Mouse (Mus musculus) testis, adult 2 months (tissue): ENCODE data around the gene Plp2. TPM values are rescaled to one million over a fixed set of nuclear protein-coding genes. Genes with fewer than 3 reads are reported as not detected.

Experiments used
- H3K27ac ChIP-seq: fragments of 200-500 bp; 2 replicates; pipeline ENCODE4 v1.5.1; 2012; ENCODE audit warnings: low read depth, low read length; ENCODE audit not compliant: control insufficient read depth, insufficient read depth
- H3K27me3 ChIP-seq: fragments of 200-500 bp; 2 replicates; pipeline ENCODE4 v1.6.1; 2012; ENCODE audit warnings: mild to moderate bottlenecking, low read length, moderate library complexity; ENCODE audit not compliant: control insufficient read depth, insufficient read depth
- H3K36me3 ChIP-seq: fragments of 200-500 bp; 2 replicates; pipeline ENCODE4 v1.6.1; 2012; ENCODE audit warnings: mild to moderate bottlenecking, low read length; ENCODE audit not compliant: control insufficient read depth, insufficient read depth
- H3K4me1 ChIP-seq: fragments of 200-500 bp; 2 replicates; pipeline ENCODE4 v1.6.1; 2012; ENCODE audit warnings: low read length; ENCODE audit not compliant: control insufficient read depth, insufficient read depth
- H3K4me3 ChIP-seq: fragments of 200-500 bp; 2 replicates; pipeline ENCODE4 v1.5.1; 2012; ENCODE audit warnings: low read depth, mild to moderate bottlenecking, low read length, moderate library complexity, mixed read lengths; ENCODE audit not compliant: control insufficient read depth
- CTCF ChIP-seq: fragments of 200-500 bp; IDR thresholded peaks from 2 replicates; pipeline ENCODE4 v1.5.1; 2012; ENCODE audit warnings: low read depth, mild to moderate bottlenecking, inconsistent platforms, low read length, moderate library complexity; ENCODE audit not compliant: control insufficient read depth, insufficient read depth, insufficient replicate concordance
- POLR2A ChIP-seq: fragments of 200-500 bp; IDR thresholded peaks from 2 replicates; pipeline ENCODE4 v1.6.1; 2012; ENCODE audit warnings: low read depth, mild to moderate bottlenecking, inconsistent platforms, low read length, moderate library complexity; ENCODE audit not compliant: control insufficient read depth
- polyA plus RNA-seq: library from polyadenylated mRNA; depleted of rRNA; stranded (reverse); fragments of >200 nt; gene quantifications from 2 replicates; pipeline ENCODE4 v1.2.3, GENCODE M21; 2012; rRNA removed

The Plp2 gene
- polyA plus RNA-seq, 1 experiment = 6.2 TPM

DNA sequence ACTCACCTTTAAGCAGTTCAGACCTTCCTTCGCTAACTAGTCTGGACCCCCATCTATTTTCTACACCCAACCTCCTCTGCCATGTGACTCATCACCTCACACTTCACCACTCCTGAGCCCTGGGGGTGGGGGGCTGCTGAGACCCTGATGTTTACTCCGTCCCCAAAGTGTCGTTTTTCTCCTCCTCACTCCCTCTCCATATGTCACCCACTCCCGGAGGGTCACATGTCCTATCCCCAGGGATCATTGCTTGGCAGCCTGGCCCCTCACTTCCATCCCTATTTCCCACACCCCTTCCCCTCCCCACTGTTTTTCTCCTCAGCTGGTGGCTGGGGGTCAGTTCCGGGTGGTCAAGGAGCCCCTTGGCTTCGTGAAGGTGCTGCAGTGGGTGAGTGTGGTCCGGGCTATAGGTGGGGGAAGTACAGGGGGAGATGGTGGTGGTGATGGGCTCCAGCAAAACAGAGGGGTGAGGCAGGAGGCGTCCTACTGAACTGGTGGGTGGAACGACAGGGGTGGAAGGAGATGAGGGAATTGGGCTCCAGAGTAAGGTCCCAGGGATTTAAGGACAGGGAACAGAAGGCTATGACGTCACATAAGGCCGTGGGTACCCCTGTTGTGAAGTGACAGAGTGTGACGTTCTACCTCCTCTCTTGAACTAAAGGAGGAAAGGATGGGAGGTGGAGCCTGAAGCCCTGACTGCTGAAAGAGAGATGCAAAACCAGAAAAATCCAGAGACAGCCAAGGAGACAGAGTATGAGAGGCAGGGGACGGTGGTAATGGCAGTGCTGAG, 31.5 kb downstream of the Plp2 start:
- Histone ChIP-seq H3K4me3 (no peak overlapping the region), H3K4me1 (peaks cover 3% of the 10 kb centered on the region), H3K36me3 (no peaks in the 10 kb centered on the region), H3K27me3 (no peaks in the 10 kb centered on the region), H3K27ac (no peak overlapping the region)
- TF ChIP-seq CTCF = no peak
- no peak for TF ChIP-seq POLR2A

GRCm38 (mm10) chrX:7638401-7639091, 32.6 kb downstream of the Plp2 start, which contains the start of gene Syp:
TSS of gene Syp (plus strand) at chrX:7638471.
- Histone ChIP-seq H3K27ac (no peak within 1 kb of the TSS), H3K27me3 (no peaks in the 10 kb centered on the region), H3K4me3 (peak within 1 kb of the TSS; percentile 29), H3K4me1 (peaks cover 3% of the 10 kb centered on the region), H3K36me3 (no peaks in the 10 kb centered on the region)
- TF ChIP-seq CTCF = no peak

DNA sequence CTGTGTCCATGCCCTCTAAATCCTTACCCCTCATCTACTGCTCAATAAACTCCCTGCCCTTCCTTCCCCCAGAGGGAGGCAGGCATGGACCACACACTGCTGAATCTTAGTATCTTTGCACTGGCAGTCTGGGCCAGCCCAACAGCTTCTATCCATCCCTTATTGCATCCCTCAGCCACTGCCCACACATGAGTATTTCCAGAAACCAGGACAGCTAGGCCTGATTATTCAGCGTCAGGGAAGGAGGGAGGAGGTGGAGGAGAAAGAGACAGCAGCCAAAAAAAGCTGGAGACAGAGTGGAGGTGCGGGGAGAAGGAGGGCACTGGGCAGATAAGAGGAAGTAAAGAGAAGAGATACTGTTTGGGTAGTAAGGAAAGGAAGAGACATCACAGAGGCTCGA, 36.1 kb downstream of the Plp2 start:
- no peaks in the 10 kb centered on the region for H3K27me3 ChIP-seq
- H3K4me1 ChIP-seq = peaks cover 3% of the 10 kb centered on the region
- no peaks in the 10 kb centered on the region for H3K36me3 ChIP-seq
- H3K4me3 ChIP-seq = no peak overlapping the region
- TF ChIP-seq POLR2A (no peak), CTCF (no peak)
- no peak overlapping the region for H3K27ac ChIP-seq

DNA sequence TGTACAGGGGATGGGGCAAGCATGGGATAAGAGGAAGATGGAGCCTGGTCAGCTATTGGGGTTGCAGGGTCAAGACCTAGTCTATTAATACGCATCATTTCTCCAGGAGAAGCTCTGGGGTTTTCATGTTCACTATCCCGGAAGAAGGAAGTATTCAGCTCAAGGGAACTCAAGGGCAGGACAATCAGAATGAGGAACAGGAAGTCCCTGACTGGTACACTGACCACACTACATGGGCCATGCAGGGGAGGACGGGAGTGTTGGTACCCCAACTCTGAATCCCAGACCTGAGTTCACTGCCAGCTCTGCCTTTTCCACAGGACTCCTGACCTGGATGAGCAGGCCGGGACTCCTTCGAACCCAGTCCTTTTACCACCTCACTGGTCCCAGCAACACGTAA, 38.6 kb downstream of the Plp2 start:
- Histone ChIP-seq H3K27ac (no peak overlapping the region), H3K4me1 (no peaks in the 10 kb centered on the region), H3K27me3 (no peaks in the 10 kb centered on the region), H3K36me3 (no peaks in the 10 kb centered on the region), H3K4me3 (no peak overlapping the region)
- TF ChIP-seq POLR2A = no peak
- TF ChIP-seq CTCF = no peak

Other genes with a start within 250 kb of the Plp2 start
- gene Foxp3, start 97.7 kb downstream of the Plp2 start, polyA plus RNA-seq = 0.23 and 0.26 TPM in 2 replicates
- 3.0 and 3.1 TPM in 2 replicates for gene Ppp1r3f, start 97.1 kb downstream of the Plp2 start, polyA plus RNA-seq
- gene Ccdc22, start 65.9 kb downstream of the Plp2 start, polyA plus RNA-seq = 1.4 and 1.8 TPM in 2 replicates
- gene Cacna1f, start 64.3 kb downstream of the Plp2 start, polyA plus RNA-seq = 0.09 and 0.11 TPM in 2 replicates
- 0.28 and 0.33 TPM in 2 replicates for gene Syp, start 32.9 kb downstream of the Plp2 start, polyA plus RNA-seq
- gene Prickle3, start 14.1 kb downstream of the Plp2 start, polyA plus RNA-seq = 1.1 and 1.5 TPM in 2 replicates
- 0.17 and 0.21 TPM in 2 replicates for gene Magix, start 9.9 kb upstream of the Plp2 start, polyA plus RNA-seq
- gene Gpkow, start 25.7 kb upstream of the Plp2 start, polyA plus RNA-seq = 3.8 and 4.0 TPM in 2 replicates
- 8.0 and 9.4 TPM in 2 replicates for gene Wdr45, start 42.9 kb upstream of the Plp2 start, polyA plus RNA-seq
- 0.32 and 0.40 TPM in 2 replicates for gene Gm45208, start 50.9 kb upstream of the Plp2 start, polyA plus RNA-seq
- 1.5 and 2.8 TPM in 2 replicates for gene Praf2, start 57.0 kb upstream of the Plp2 start, polyA plus RNA-seq
- 1.8 and 3.2 TPM in 2 replicates for gene Ccdc120, start 79.5 kb upstream of the Plp2 start, polyA plus RNA-seq
- 11.9 and 14.2 TPM in 2 replicates for gene Tfe3, start 91.2 kb upstream of the Plp2 start, polyA plus RNA-seq
- gene Gripap1, start 118.4 kb upstream of the Plp2 start, polyA plus RNA-seq = 11.3 and 11.9 TPM in 2 replicates
- 0.79 and 1.3 TPM in 2 replicates for gene Kcnd1, start 150.9 kb upstream of the Plp2 start, polyA plus RNA-seq
- 7.0 and 8.2 TPM in 2 replicates for gene Otud5, start 170.0 kb upstream of the Plp2 start, polyA plus RNA-seq
- 4.5 and 4.6 TPM in 2 replicates for gene Pim2, start 206.9 kb upstream of the Plp2 start, polyA plus RNA-seq
- gene Slc35a2, start 212.6 kb upstream of the Plp2 start, polyA plus RNA-seq = 19.8 and 22.3 TPM in 2 replicates
- gene Pqbp1, start 227.9 kb upstream of the Plp2 start, polyA plus RNA-seq = 6.9 and 7.2 TPM in 2 replicates
- 19.0 and 21.0 TPM in 2 replicates for gene Timm17b, start 228.0 kb upstream of the Plp2 start, polyA plus RNA-seq
- not detected in 2 replicates for gene Gm10491, start 236.4 kb upstream of the Plp2 start, polyA plus RNA-seq
- not detected in 2 replicates for gene Gm10490, start 238.2 kb upstream of the Plp2 start, polyA plus RNA-seq
- 8.2 and 10.0 TPM in 2 replicates for gene Pcsk1n, start 248.4 kb upstream of the Plp2 start, polyA plus RNA-seq